Mouse (Mus musculus) stomach, postnatal 0 days (tissue): ENCODE data around the gene BC034090. TPM values are rescaled to one million over a fixed set of nuclear protein-coding genes. Genes with fewer than 3 reads are reported as not detected.

ENCODE experiments used
- ATAC-seq: fragments of 200-750 bp; cut with Nextera tagmentation; 2 replicates; pipeline ENCODE4 v1.8.0; 2017; ENCODE audit not compliant: low FRiP score, low TSS enrichment
- DNase-seq: peaks from one replicate; pipeline ENCODE4 v3.0.0-alpha.2; 2016; ENCODE audit warnings: low spot score
- H3K27ac ChIP-seq: fragments of 300-500 bp; sonication (generic); replicated peaks from 2 replicates; pipeline ENCODE4 v1.5.1; 2014; ENCODE audit warnings: mild to moderate bottlenecking, control low read depth
- H3K27me3 ChIP-seq: fragments of 300-500 bp; sonication (generic); 2 replicates; pipeline ENCODE4 v1.6.1; 2014; ENCODE audit warnings: low read length; ENCODE audit not compliant: control insufficient read depth, insufficient read depth
- H3K36me3 ChIP-seq: fragments of 300-500 bp; sonication (generic); 2 replicates; pipeline ENCODE4 v1.6.1; 2014; ENCODE audit warnings: low read length, mixed read lengths; ENCODE audit not compliant: control insufficient read depth, insufficient read depth
- H3K4me1 ChIP-seq: fragments of 300-500 bp; sonication (generic); replicated peaks from 2 replicates; pipeline ENCODE4 v1.6.1; 2014; ENCODE audit warnings: antibody characterized with exemption; ENCODE audit not compliant: control insufficient read depth, insufficient read depth
- H3K4me2 ChIP-seq: fragments of 300-500 bp; sonication (generic); replicated peaks from 2 replicates; pipeline ENCODE4 v1.6.1; 2014; ENCODE audit warnings: low read depth, mild to moderate bottlenecking, control low read depth, moderate library complexity
- H3K4me3 ChIP-seq: fragments of 300-500 bp; sonication (generic); 2 replicates; pipeline ENCODE4 v1.5.1; 2014; ENCODE audit warnings: low read depth, low read length, control low read depth
- H3K9ac ChIP-seq: fragments of 300-500 bp; sonication (generic); 2 replicates; pipeline ENCODE4 v1.6.1; 2014; ENCODE audit warnings: mild to moderate bottlenecking, low read length, control low read depth, mixed read lengths
- H3K9me3 ChIP-seq: fragments of 300-500 bp; sonication (generic); 2 replicates; pipeline ENCODE4 v1.6.1; 2016; ENCODE audit warnings: low read length; ENCODE audit not compliant: control insufficient read depth
- CTCF ChIP-seq: IDR thresholded peaks from 2 replicates; pipeline ENCODE4 v1.5.1; 2016; ENCODE audit warnings: antibody characterized with exemption, low read depth, mild to moderate bottlenecking, moderate library complexity
- EP300 ChIP-seq: optimal IDR thresholded peaks from 2 replicates; pipeline ENCODE3; 2016; ENCODE audit warnings: antibody characterized with exemption
- WGBS: fragments of 180-500 bp; shearing (Covaris S2); extraction: QIAGEN DNeasy Blood & Tissue Kit; methylation state at CpG from one replicate; pipeline ENCODE4 v1.1.7; 2014; 5-methylcytosine and 5-hydroxymethylcytosine counted together
- polyA plus RNA-seq: library from polyadenylated mRNA; unstranded; fragments of >200 nt; fragmentation: Nextera tagmentation; extraction: Ambion mirVana; gene quantifications from 2 replicates; pipeline ENCODE4 v1.2.1, GENCODE M21; 2015

The BC034090 gene
- polyA plus RNA-seq, 1 experiment from 2014 or later, result 1.6 TPM

DNA sequence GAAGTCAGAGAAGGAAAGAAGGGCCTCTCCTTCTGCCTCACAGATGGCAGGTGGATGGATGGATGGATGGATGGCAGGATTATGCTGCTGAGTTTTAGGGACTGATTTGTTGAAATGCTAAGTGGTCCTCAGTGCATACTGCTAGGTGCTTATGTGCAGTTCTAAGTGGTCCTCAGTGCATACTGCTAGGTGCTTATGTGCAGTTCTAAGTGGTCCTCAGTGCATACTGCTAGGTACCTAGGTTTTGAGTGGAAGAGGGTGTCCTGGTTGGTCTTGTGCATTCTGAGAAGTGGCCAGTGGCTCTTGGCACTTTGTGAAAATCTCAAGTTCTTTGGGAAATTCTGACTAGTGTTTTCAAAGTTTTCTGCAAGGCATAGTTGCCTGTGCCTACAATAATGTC is 74.3 kb downstream of the BC034090 start:
- Histone ChIP-seq H3K27me3 (no peaks in the 10 kb centered on the region), H3K36me3 (no peaks in the 10 kb centered on the region), H3K4me3 (no peak overlapping the region), H3K4me1 (no peaks in the 10 kb centered on the region), H3K9me3 (no peaks in the 10 kb centered on the region), H3K9ac (no peak overlapping the region), H3K4me2 (no peak overlapping the region), H3K27ac (no peak overlapping the region)
- no peak for DNase-seq
- TF ChIP-seq EP300 (no peak), CTCF (no peak)
- ATAC-seq, result no peak

DNA sequence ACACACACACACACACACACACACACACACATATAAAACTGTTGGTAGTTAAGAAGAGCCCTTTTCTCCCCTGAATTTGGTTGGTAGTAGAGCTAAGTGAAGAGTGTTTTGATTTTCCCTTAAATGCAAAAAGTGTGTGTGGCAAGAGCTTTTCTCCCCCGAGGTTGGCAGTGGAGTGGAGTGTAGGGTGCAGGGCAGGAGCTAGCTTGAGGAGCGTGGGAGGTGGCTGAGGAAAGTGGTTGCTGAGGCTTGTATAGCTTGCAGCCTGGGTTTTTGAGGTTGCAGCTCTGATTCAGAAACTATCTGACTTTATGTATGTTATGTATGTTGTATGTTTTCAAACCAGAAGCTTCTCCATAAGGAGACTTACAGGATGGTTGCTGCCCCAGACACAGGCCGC is 76.8 kb downstream of the BC034090 start:
- ATAC-seq (no peak), DNase-seq (no peak)
- whole genome bisulfite sequencing, result 78% methylated on average over 3 of the region's 3 CpGs
- no peaks in the 10 kb centered on the region for H3K9me3 ChIP-seq
- no peaks in the 10 kb centered on the region for H3K4me1 ChIP-seq
- H3K36me3 ChIP-seq, result no peaks in the 10 kb centered on the region
- no peak overlapping the region for H3K9ac ChIP-seq
- TF ChIP-seq EP300 (no peak), CTCF (no peak)
- no peak overlapping the region for H3K27ac ChIP-seq
- no peak overlapping the region for H3K4me2 ChIP-seq
- H3K27me3 ChIP-seq, result no peaks in the 10 kb centered on the region
- no peak overlapping the region for H3K4me3 ChIP-seq

Other genes starting within 250 kb of the BC034090 start
- gene Ier5, start 144.8 kb downstream of the BC034090 start, polyA plus RNA-seq, result 7.3 and 11.2 TPM in 2 replicates
- 4.2 and 4.3 TPM in 2 replicates for gene Mr1, start 97.6 kb downstream of the BC034090 start, polyA plus RNA-seq
- 36.6 and 39.0 TPM in 2 replicates for gene Stx6, start 85.7 kb downstream of the BC034090 start, polyA plus RNA-seq
- gene Xpr1, start 173.0 kb upstream of the BC034090 start, polyA plus RNA-seq, result 2.9 TPM in 2 replicates